Mouse (Mus musculus) cerebellum, adult 8-10 months (tissue): ENCODE data around the gene Cyp2a12.
"Not testable (repeated sequence)": the region's sequence is repeated elsewhere in the genome, so short reads cannot be mapped to it uniquely, and the experiment has no call there.

Experiments used
- DNase-seq: peaks from one replicate; pipeline ENCODE4 v3.0.0; 2022

The Cyp2a12 gene

GRCm38 (mm10) chr7:27028789-27029188, at the start of gene Cyp2a12:
Cyp2a12 (plus strand) TSS chr7:27029081.
- no peak for DNase-seq

GRCm38 (mm10) chr7:26981464-26981863, 47.4 kb upstream of the Cyp2a12 start:
- DNase-seq: not testable (repeated sequence)

- not testable (repeated sequence) for DNase-seq
These were observed 46.9 kb upstream of the Cyp2a12 start for GRCm38 (mm10) chr7:26981937-26982336.

GRCm38 (mm10) chr7:26982551-26982950, 46.3 kb upstream of the Cyp2a12 start:
- DNase-seq: no peak

- not testable (repeated sequence) for DNase-seq
These were observed 45.7 kb upstream of the Cyp2a12 start for GRCm38 (mm10) chr7:26983151-26983550.

GRCm38 (mm10) chr7:27026581-27026980, 2.3 kb upstream of the Cyp2a12 start:
- not testable (repeated sequence) for DNase-seq

GRCm38 (mm10) chr7:27048886-27049285, 20.0 kb downstream of the Cyp2a12 start:
- not testable (repeated sequence) for DNase-seq

GRCm38 (mm10) chr7:27059333-27059732, 30.5 kb downstream of the Cyp2a12 start:
- not testable (repeated sequence) for DNase-seq

GRCm38 (mm10) chr7:27059896-27060295, 31.0 kb downstream of the Cyp2a12 start:
- DNase-seq: not testable (repeated sequence)

- DNase-seq: no peak
These were observed 49.8 kb downstream of the Cyp2a12 start for GRCm38 (mm10) chr7:27078641-27079040.

GRCm38 (mm10) chr7:27081625-27082024, 52.7 kb downstream of the Cyp2a12 start:
- no peak for DNase-seq
